Mouse (Mus musculus) liver, embryonic 14.5 days (tissue): ENCODE measurements at regions not wholly inside any gene's neighbourhood (a gene's known extent, or its start where the extent isn't known, plus 50 kb on each side); places are given as distances from the start of the nearest gene placed in this dataset.

Source experiments
- ATAC-seq: fragments of 200-750 bp; cut with Nextera tagmentation; 2 replicates; pipeline ENCODE4 v1.8.0; 2017; ENCODE audit warnings: moderate number of reproducible peaks, mild to moderate bottlenecking, moderate library complexity; ENCODE audit not compliant: insufficient read depth
- DNase-seq, 3 experiments: peaks; one replicate each; pipeline ENCODE4 v3.0.0-alpha.2; 2012 to 2013; ENCODE audit warnings: low read depth in 3 of 3, low spot score in 3 of 3
- H3K27ac ChIP-seq: fragments of 300-500 bp; sonication (generic); 2 replicates; pipeline ENCODE4 v1.5.1; 2014; ENCODE audit warnings: moderate library complexity, mild to moderate bottlenecking, control low read depth, inconsistent platforms
- H3K27me3 ChIP-seq: fragments of 300-500 bp; sonication (generic); 2 replicates; pipeline ENCODE4 v1.6.1; 2014; ENCODE audit warnings: mild to moderate bottlenecking, low read length, moderate library complexity; ENCODE audit not compliant: control insufficient read depth, insufficient read depth
- H3K36me3 ChIP-seq: fragments of 300-500 bp; sonication (generic); replicated peaks from 2 replicates; pipeline ENCODE4 v1.6.1; 2014; ENCODE audit warnings: low read depth; ENCODE audit not compliant: control insufficient read depth, insufficient read depth
- H3K4me1 ChIP-seq, 2 experiments: fragments of 200-500 bp in 1 of 2; fragments of 300-500 bp in 1 of 2; sonication (generic) in 1 of 2; replicated peaks; 2 replicates each; pipeline ENCODE4 v1.6.1; 2012 to 2014; ENCODE audit warnings: antibody characterized with exemption in 1 of 2, inconsistent platforms in 1 of 2, low read length in 1 of 2; ENCODE audit not compliant: control insufficient read depth in 2 of 2, insufficient read depth in 2 of 2
- H3K4me2 ChIP-seq: fragments of 300-500 bp; sonication (generic); 2 replicates; pipeline ENCODE4 v1.6.1; 2014; ENCODE audit warnings: low read depth, mild to moderate bottlenecking, control low read depth, moderate library complexity
- H3K4me3 ChIP-seq, 2 experiments: fragments of 200-500 bp in 1 of 2; fragments of 300-500 bp in 1 of 2; sonication (generic) in 1 of 2; 2 replicates each; pipeline ENCODE4 v1.5.1; 2012 to 2014; ENCODE audit warnings: low read depth in 2 of 2, low read length in 2 of 2, mild to moderate bottlenecking in 2 of 2, control low read depth in 1 of 2, inconsistent platforms in 1 of 2, moderate library complexity in 1 of 2; ENCODE audit not compliant: insufficient read depth in 1 of 2
- H3K9ac ChIP-seq: fragments of 300-500 bp; sonication (generic); replicated peaks from 2 replicates; pipeline ENCODE4 v1.6.1; 2014; ENCODE audit warnings: mild to moderate bottlenecking, control low read depth, moderate library complexity
- H3K9me3 ChIP-seq: fragments of 300-500 bp; sonication (generic); 2 replicates; pipeline ENCODE4 v1.6.1; 2016; ENCODE audit warnings: low read length, mixed read lengths; ENCODE audit not compliant: control insufficient read depth
- CTCF ChIP-seq: IDR thresholded peaks from 2 replicates; pipeline ENCODE4 v1.5.1; 2016; ENCODE audit warnings: antibody characterized with exemption, low read depth, control low read depth
- EP300 ChIP-seq: IDR thresholded peaks from 2 replicates; pipeline ENCODE4 v1.6.1; 2016; ENCODE audit warnings: antibody characterized with exemption, low read depth
- WGBS: fragments of 180-500 bp; shearing (Covaris S2); extraction: QIAGEN DNeasy Blood & Tissue Kit; methylation state at CpG from one replicate; pipeline ENCODE4 v1.1.7; 2014; ENCODE audit not compliant: insufficient replicate concordance; 5-methylcytosine and 5-hydroxymethylcytosine counted together

DNA sequence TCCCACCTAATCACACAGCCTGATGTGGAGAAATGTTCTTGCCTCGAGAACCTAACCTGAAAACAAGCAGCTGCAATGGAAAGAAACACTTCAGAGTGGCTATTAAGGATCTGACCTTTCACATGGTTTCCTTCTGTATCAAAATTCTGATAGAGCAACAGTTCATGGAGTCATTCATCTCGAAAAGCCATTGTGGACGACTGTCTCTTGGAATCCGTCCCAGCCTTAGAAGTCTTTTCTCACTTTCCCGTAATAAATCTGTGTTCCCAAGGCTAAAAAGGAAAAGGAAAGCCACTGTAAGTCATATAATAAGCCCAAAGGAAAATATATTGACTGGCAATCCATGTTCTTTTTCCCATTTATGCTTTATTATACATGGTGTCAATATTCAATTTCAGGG is 291.4 kb upstream of the Nt5c1b start:
- Histone ChIP-seq H3K4me3 (no peak overlapping the region), H3K36me3 (no peaks in the 10 kb centered on the region), H3K4me1 (no peaks in the 10 kb centered on the region), H3K9me3 (no peaks in the 10 kb centered on the region), H3K4me2 (no peak overlapping the region), H3K9ac (no peak overlapping the region), H3K27ac (no peak overlapping the region), H3K27me3 (no peaks in the 10 kb centered on the region)
- WGBS = 55% methylated on average over 5 of the region's 5 CpGs
- ATAC-seq (no peak), DNase-seq (no peak)
- TF ChIP-seq CTCF (no peak), EP300 (no peak)

DNA sequence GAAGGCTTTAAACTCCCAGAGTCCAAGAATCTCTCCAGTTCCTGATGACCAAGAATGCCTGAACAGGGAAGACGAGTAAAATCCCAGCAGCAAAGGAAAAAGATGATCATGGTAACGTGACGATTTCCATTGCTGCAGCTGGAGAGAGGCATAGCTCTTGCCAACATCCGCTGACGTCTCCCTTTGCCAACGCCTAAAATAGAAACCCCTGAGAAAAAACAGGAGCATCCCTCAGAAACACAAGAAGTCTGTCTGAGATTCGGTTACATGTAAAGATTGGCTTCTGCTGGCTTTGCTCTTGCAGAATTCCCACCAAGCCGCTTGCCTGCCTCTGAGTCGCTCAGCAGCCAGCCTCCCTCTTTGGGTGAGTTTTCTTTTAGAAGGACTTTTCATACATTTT is 290.3 kb upstream of the Nt5c1b start:
- Histone ChIP-seq H3K27me3 (no peaks in the 10 kb centered on the region), H3K4me2 (no peak overlapping the region), H3K4me3 (no peak overlapping the region), H3K36me3 (no peaks in the 10 kb centered on the region), H3K4me1 (no peaks in the 10 kb centered on the region), H3K27ac (no peak overlapping the region), H3K9me3 (no peaks in the 10 kb centered on the region), H3K9ac (no peak overlapping the region)
- 64% methylated on average over 9 of the region's 9 CpGs for WGBS
- TF ChIP-seq EP300 = no peak
- TF ChIP-seq CTCF = no peak
- DNase-seq (no peak), ATAC-seq (no peak)

DNA sequence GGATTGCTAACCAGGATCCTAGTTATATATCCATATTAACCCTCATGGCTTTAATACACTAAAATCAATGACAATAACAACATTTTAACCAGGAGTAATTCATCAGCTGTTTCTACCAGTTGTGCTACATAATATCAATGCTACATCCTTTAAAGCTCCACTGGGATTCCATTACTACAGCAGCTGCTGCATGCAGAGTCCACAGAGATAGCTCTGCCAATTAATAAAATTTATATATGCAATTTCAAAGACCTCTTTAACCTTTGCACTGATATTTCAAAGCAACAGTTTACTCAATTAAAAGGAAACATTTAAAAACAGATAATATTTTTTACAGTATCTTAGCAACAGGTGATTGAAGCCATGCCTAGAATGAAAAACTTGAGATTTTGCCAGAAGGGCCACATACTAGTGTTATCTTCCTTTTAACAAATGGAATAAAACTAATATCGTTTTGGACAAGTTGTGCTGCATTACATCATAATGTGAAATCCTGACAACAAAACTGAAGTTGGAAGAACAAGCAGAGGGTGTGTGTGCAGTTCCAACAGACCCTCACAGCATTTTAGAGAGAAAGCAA is 256.8 kb upstream of the Nt5c1b start:
- 35% methylated on average over 1 of the region's 1 CpGs for WGBS
- Histone ChIP-seq H3K4me2 (no peak overlapping the region), H3K4me3 (no peak overlapping the region), H3K4me1 (no peaks in the 10 kb centered on the region), H3K9ac (no peak overlapping the region), H3K27ac (no peak overlapping the region), H3K27me3 (no peaks in the 10 kb centered on the region), H3K9me3 (no peaks in the 10 kb centered on the region), H3K36me3 (no peaks in the 10 kb centered on the region)
- TF ChIP-seq EP300 = no peak
- TF ChIP-seq CTCF = no peak
- ATAC-seq = no peak
- DNase-seq = no peak

DNA sequence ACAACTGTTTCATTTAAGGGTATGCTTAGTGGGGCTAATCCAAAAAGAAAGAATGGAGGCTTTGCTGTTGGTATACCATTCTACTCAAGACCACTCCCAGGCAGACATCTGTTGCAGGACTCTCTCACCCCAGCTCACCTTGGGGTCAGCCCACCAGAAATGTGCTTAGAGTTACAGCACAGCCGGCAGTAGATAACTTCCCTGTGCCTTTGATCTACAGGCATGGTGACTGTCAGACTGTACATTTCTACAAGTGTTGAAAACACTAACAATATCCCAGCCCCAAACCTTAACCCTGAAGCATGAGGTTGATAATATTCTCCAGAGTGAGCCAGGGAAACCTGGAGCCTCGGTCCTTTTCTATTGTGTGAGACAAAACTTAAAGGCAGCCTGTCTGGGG is 247.7 kb upstream of the Nt5c1b start:
- H3K4me2 ChIP-seq = no peak overlapping the region
- no peak for ATAC-seq
- H3K9me3 ChIP-seq = no peaks in the 10 kb centered on the region
- H3K4me1 ChIP-seq = no peaks in the 10 kb centered on the region
- H3K36me3 ChIP-seq = no peaks in the 10 kb centered on the region
- H3K27me3 ChIP-seq = no peaks in the 10 kb centered on the region
- TF ChIP-seq EP300 (no peak), CTCF (no peak)
- H3K9ac ChIP-seq = no peak overlapping the region
- DNase-seq = no peak
- WGBS = 44% methylated on average over 2 of the region's 2 CpGs
- no peak overlapping the region for H3K27ac ChIP-seq
- no peak overlapping the region for H3K4me3 ChIP-seq

DNA sequence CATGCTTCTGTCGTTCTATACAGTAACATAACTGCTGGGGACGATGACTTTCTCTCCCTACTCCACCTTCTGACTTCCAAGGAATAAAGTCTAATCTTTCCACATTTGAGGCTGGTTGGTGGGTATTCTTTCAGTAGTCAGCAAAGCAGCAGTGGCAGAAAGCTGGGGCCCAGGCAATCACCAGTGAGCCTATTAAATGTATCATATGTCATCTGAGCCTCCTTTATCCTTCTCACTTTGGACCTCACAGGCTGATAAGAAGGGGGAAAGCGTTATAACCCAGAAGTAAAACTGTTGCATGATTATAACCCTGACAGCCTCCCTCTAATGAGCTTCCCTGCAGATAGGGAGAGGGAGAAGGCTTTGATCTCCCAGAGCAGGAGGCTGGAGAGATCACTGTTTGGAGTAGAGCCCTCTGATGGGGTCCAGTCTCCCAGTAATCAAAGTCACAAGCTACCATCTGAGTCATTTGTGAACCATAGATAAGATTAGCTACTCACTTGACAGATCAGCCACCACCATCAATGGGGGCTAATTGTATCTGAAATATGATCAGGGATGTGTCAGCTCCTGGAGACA is 241.7 kb upstream of the Nt5c1b start:
- no peak for ATAC-seq
- no peak overlapping the region for H3K9ac ChIP-seq
- H3K27me3 ChIP-seq = no peaks in the 10 kb centered on the region
- H3K4me1 ChIP-seq = no peaks in the 10 kb centered on the region
- no peaks in the 10 kb centered on the region for H3K9me3 ChIP-seq
- no peak for DNase-seq
- WGBS = 28% methylated on average over 3 of the region's 3 CpGs
- no peak overlapping the region for H3K27ac ChIP-seq
- no peaks in the 10 kb centered on the region for H3K36me3 ChIP-seq
- no peak overlapping the region for H3K4me2 ChIP-seq
- TF ChIP-seq EP300 = no peak
- TF ChIP-seq CTCF = no peak
- no peak overlapping the region for H3K4me3 ChIP-seq
